Mouse (Mus musculus) embryonic facial prominence, embryonic 12.5 days (tissue): Measurements from ENCODE around the gene Aldh3a2. TPM values are rescaled to one million over a fixed set of nuclear protein-coding genes. Genes with fewer than 3 reads are reported as not detected.
"Not testable (repeated sequence)": the region's sequence is repeated elsewhere in the genome, so short reads cannot be mapped to it uniquely, and the experiment has no call there.

Experiments
- ATAC-seq: fragments of 200-750 bp; cut with Nextera tagmentation; 2 replicates; pipeline ENCODE4 v1.8.0; 2017; ENCODE audit not compliant: insufficient number of reproducible peaks, insufficient read depth, low FRiP score, low TSS enrichment
- H3K27ac ChIP-seq: fragments of 300-500 bp; sonication (generic); 2 replicates; pipeline ENCODE4 v1.5.1; 2016; ENCODE audit warnings: mild to moderate bottlenecking
- H3K27me3 ChIP-seq: fragments of 300-500 bp; sonication (generic); 2 replicates; pipeline ENCODE4 v1.6.1; 2016; ENCODE audit warnings: mild to moderate bottlenecking, moderate library complexity
- H3K36me3 ChIP-seq: fragments of 300-500 bp; sonication (generic); 2 replicates; pipeline ENCODE4 v1.6.1; 2016; ENCODE audit warnings: mild to moderate bottlenecking
- H3K4me1 ChIP-seq: fragments of 300-500 bp; sonication (generic); 2 replicates; pipeline ENCODE4 v1.6.1; 2016
- H3K4me2 ChIP-seq: fragments of 300-500 bp; sonication (generic); replicated peaks from 2 replicates; pipeline ENCODE4 v1.6.1; 2016; ENCODE audit warnings: mild to moderate bottlenecking, moderate library complexity
- H3K4me3 ChIP-seq: fragments of 300-500 bp; sonication (generic); 2 replicates; pipeline ENCODE4 v1.5.1; 2016; ENCODE audit warnings: mild to moderate bottlenecking
- H3K9ac ChIP-seq: fragments of 300-500 bp; sonication (generic); 2 replicates; pipeline ENCODE4 v1.6.1; 2016; ENCODE audit warnings: mild to moderate bottlenecking, moderate library complexity
- H3K9me3 ChIP-seq: fragments of 300-500 bp; sonication (generic); 2 replicates; pipeline ENCODE4 v1.6.1; 2016; ENCODE audit warnings: mild to moderate bottlenecking, moderate library complexity
- WGBS: fragments of 180-500 bp; shearing (Covaris S2); methylation state at CpG from one replicate; pipeline ENCODE4 v1.1.7; 2016; 5-methylcytosine and 5-hydroxymethylcytosine counted together
- polyA plus RNA-seq: library from polyadenylated mRNA; unstranded; fragments of >200 nt; fragmentation: Nextera tagmentation; extraction: Ambion mirVana; gene quantifications from 2 replicates; pipeline ENCODE4 v1.2.1, GENCODE M21; 2016

Gene Aldh3a2
- polyA plus RNA-seq, 1 experiment from 2014 or later: 23.8 TPM

DNA sequence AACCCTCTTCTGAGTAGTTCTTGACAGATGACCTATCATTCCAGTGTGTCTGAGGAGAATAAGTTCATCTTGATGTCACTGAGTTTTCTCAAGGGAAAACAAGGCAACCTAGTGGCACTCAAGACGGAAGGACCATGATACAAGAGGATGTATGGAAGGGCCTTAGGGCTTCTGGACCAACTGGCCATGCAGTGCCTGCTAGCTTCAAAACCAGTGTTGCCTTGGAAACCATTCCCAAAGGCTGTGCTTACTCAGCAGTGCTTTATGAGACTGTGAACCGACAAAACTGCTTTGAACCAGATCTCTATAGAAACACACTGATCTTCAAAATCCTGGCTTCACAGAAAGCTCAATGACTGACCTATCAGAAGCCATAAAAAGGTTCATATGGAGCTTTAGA is 76.5 kb downstream of the Aldh3a2 start:
- H3K27me3 ChIP-seq: no peaks in the 10 kb centered on the region
- WGBS: 81% methylated on average over 2 of the region's 2 CpGs
- no peak for ATAC-seq
- no peak overlapping the region for H3K4me2 ChIP-seq
- H3K9ac ChIP-seq: no peak overlapping the region
- H3K36me3 ChIP-seq: no peaks in the 10 kb centered on the region
- H3K4me3 ChIP-seq: no peak overlapping the region
- no peaks in the 10 kb centered on the region for H3K4me1 ChIP-seq
- no peak overlapping the region for H3K27ac ChIP-seq
- no peaks in the 10 kb centered on the region for H3K9me3 ChIP-seq

DNA sequence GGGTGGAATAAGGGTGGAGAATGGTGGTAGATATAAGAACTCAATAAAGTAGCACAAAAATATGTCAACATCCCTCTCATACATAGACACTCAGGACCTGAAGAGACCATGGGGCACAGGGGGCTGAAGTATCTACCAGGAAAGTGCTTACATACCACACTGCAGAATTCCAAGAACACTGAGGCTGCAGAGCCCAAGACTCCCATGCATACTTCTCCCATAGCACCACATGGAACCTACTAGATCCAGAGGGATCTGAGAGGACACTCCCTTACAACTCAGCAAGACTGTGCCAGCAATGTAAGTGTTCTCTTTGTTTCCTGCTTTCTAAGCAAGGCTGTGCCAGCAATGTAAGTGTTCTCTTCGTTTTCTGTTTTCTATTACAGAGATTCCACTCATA is 83.4 kb downstream of the Aldh3a2 start:
- no peak for ATAC-seq
- Histone ChIP-seq H3K36me3 (no peaks in the 10 kb centered on the region), H3K9ac (no peak overlapping the region), H3K4me1 (no peaks in the 10 kb centered on the region), H3K4me2 (no peak overlapping the region), H3K27me3 (no peaks in the 10 kb centered on the region), H3K4me3 (no peak overlapping the region), H3K9me3 (no peaks in the 10 kb centered on the region), H3K27ac (no peak overlapping the region)
- WGBS: 76% methylated on average over 1 of the region's 1 CpGs

DNA sequence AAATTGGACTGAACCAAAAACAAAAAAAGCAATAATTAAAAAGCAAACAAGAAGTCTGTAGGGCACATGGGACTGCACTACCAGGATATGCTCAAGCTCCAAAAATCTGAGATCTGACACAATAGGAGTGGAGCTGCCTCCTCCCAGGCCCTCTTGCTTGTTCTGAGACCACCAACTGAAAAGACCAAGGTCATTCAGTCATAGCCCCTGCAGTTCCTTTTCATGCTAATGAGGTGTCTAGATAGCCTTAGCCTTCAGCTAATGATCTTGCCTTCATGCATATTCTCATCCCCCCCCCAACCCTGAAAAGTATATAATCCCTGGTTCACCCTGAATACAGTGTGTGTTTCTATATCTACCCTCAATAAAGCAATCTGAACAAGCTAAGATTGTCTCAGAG is 85.6 kb downstream of the Aldh3a2 start:
- Histone ChIP-seq H3K9me3 (no peaks in the 10 kb centered on the region), H3K4me3 (no peak overlapping the region), H3K4me2 (no peak overlapping the region), H3K9ac (no peak overlapping the region), H3K27ac (no peak overlapping the region), H3K4me1 (no peaks in the 10 kb centered on the region), H3K36me3 (no peaks in the 10 kb centered on the region), H3K27me3 (no peaks in the 10 kb centered on the region)
- no peak for ATAC-seq

DNA sequence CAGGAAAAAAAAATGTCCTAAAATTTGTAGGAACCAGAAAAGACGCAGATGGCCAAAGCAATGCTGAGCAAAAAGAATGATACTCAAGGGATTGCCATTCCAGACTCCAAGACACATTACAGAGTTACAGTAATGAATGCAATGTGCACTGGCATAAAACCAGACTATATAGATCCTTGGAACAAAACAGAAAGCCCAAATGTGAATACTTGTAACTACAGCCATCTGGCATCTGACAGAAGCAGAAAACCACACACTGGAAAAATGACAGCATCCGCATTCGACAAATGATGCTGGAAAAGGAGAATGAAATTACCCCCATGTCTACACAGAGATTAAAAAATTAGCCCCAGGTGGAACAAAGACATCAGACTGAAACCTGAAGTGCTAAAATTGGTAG is 86.9 kb downstream of the Aldh3a2 start:
- Histone ChIP-seq H3K27me3 (no peaks in the 10 kb centered on the region), H3K36me3 (no peaks in the 10 kb centered on the region), H3K4me1 (no peaks in the 10 kb centered on the region), H3K4me3 (no peak overlapping the region), H3K9me3 (no peaks in the 10 kb centered on the region), H3K9ac (no peak overlapping the region), H3K4me2 (no peak overlapping the region), H3K27ac (no peak overlapping the region)
- ATAC-seq: no peak
- WGBS: 71% methylated on average over 3 of the region's 3 CpGs

DNA sequence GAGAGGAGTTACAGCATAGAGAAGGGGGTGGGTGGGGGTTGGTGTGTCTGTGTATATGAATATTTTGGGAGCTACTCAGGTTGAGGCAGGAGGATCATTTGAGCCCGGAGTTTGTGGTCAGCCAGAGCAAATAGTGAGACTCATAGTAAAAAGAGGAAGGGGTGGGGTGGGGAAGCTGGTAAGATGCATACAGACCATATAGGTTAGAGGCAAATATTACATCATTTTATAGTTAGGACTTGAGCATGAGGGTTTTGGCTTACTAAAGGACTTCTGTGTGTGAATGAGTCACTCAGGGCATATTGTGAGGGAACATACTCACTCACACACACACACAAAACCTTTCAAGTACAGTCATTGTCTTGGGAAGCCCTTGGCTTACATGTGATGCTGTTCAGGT is 90.9 kb downstream of the Aldh3a2 start:
- Histone ChIP-seq H3K4me3 (no peak overlapping the region), H3K27ac (no peak overlapping the region), H3K4me1 (peaks cover 9% of the 10 kb centered on the region), H3K27me3 (no peaks in the 10 kb centered on the region), H3K36me3 (no peaks in the 10 kb centered on the region), H3K4me2 (no peak overlapping the region), H3K9me3 (no peaks in the 10 kb centered on the region), H3K9ac (no peak overlapping the region)
- WGBS: 97% methylated on average over 1 of the region's 1 CpGs
- no peak for ATAC-seq

DNA sequence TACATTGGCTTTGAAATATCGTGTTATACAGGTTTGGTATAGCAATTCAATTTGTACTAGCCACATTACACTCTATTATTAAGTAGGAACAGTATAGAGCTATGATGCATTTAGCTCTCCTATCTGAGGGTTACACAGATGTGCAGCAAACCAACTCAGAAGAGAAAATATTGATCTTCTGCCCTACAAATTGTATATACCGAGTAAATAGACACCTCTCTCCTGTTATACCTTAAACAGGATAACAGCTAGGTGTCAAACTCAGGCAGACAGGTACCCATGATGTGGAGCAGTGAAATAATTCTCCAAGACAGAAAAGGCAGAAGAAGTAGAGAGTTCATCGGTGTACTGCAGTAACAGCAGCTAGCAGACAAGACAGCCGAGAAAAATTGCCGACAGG is 91.5 kb downstream of the Aldh3a2 start:
- 68% methylated on average over 5 of the region's 5 CpGs for WGBS
- peak overlapping the region; percentile 42 for H3K4me2 ChIP-seq

DNA sequence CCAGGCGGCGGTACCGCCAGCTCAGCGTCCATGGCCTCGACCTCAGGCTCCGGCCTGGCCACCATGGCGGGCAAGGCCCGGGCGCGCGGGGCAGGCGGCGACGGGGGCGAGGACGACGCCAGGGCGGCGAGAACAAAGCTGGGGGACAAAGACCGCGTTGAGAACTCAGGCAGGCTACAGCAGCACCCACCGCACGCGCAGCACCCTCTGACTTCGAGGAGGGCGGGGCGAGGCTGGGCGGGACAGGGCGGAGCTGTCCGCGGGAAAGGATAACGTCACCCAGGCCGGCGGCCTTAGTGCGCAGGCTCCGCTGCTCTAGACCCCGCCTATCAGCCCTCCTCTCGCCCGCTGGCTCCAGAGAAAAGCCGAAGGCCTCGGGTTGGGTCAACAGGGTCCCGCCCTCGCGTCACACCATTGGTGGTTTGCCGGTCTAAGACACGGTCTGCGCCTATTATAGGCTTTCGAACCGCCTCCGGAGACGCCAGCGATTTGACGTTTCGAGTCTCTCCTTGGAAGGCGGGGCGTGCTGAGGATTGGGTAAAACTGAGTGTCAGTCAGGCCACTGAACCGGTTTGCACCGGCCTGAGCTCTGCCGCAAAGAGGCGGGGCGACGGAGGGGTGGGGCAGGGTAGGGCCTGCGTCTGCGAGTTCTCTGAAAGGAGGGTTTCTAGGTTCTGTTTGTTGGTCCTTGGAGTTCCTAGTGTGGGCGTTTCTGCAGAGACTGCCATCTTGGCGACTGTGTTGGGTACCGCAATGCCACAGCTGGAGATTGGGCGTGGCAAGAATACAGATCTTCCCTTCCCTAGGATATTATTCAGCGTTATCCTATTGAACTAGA is 92.2 kb downstream of the Aldh3a2 start, which contains the start of gene Usp22:
Usp22 (minus strand) TSS at position 235 of the 838 bp plus-strand sequence.
- H3K27ac ChIP-seq: peak within 1 kb of the TSS; percentile 92
- peak within 1 kb of the TSS; percentile 91 for H3K9ac ChIP-seq
- peak; percentile 98 for ATAC-seq
- H3K4me2 ChIP-seq: peak within 1 kb of the TSS; percentile 52
- no peaks in the 10 kb centered on the region for H3K9me3 ChIP-seq
- peak within 1 kb of the TSS; percentile 91 for H3K4me3 ChIP-seq
- H3K27me3 ChIP-seq: no peaks in the 10 kb centered on the region
- no peaks in the 10 kb centered on the region for H3K36me3 ChIP-seq
- WGBS: under 1% methylated on average over 68 of the region's 69 CpGs
- peaks cover 13% of the 10 kb centered on the region for H3K4me1 ChIP-seq

More for the DNA sequence above, 91.5 kb downstream of the Aldh3a2 start:
- Histone ChIP-seq H3K27ac (0 out of 2 replicates have a peak overlapping the region, but pooled peaks have one; percentile 50), H3K4me1 (peaks cover 9% of the 10 kb centered on the region), H3K4me3 (no peak overlapping the region), H3K27me3 (no peaks in the 10 kb centered on the region), H3K9ac (no peak overlapping the region), H3K9me3 (no peaks in the 10 kb centered on the region), H3K36me3 (no peaks in the 10 kb centered on the region)
- no peak for ATAC-seq

DNA sequence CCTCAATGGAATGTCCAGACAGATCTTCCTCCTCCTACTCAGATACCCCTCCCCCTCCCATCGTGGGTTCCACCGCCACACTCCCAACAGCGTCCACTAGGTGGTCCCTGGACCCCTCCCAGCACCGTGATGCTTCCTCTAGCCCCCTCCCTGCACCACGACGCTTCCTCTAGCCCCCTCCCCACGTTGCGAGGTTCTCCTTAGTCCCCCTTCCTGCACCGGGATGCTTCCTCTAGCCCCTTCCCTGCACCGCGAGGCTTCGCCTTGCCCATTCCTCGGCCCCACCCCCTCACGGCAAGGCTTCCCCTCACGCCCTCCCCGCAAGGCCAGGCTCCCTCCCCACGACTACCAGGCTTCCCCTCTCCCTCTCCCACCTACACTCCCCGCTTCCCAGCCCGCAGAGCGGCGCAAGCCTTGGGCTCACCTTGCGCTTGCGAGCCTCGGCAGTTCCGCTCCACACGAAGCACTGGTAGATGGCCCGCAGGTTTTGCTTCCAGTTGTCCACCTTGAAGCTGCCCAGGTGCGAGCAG is 92.9 kb downstream of the Aldh3a2 start:
- Histone ChIP-seq H3K36me3 (no peaks in the 10 kb centered on the region), H3K4me2 (peak overlapping the region; percentile 52), H3K27ac (peak overlapping the region; percentile 92), H3K27me3 (no peaks in the 10 kb centered on the region), H3K4me3 (peak overlapping the region; percentile 91), H3K9me3 (no peaks in the 10 kb centered on the region), H3K9ac (peak overlapping the region; percentile 91), H3K4me1 (peaks cover 13% of the 10 kb centered on the region)
- under 1% methylated on average over 28 of the region's 28 CpGs for WGBS
- peak; percentile 19 for ATAC-seq

DNA sequence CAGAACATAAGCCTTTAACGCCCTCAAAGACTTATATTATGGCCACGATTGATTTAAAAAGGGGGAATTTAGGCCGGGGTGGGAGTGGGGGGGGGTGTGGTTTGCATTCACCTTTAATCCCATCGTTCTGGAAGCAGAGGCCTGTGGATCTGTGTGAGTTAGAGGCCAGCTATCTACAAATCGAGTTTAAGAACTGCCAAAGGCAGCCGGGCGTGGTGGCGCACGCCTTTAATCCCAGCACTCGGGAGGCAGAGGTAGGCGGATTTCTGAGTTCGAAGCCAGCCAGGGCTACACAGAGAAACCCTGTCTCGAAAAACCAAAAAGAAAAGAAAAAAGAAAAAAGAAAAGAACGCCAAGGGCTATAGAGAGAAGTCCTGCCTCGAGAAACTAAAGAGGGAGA is 93.8 kb downstream of the Aldh3a2 start:
- not testable (repeated sequence) for H3K27ac ChIP-seq, ATAC-seq

More for the DNA sequence above, 93.8 kb downstream of the Aldh3a2 start:
- H3K4me2 ChIP-seq: peak overlapping the region; percentile 52
- not testable (repeated sequence) for H3K9me3 ChIP-seq, H3K36me3 ChIP-seq, H3K27me3 ChIP-seq
- peak overlapping the region; percentile 91; the same call in 1 of the 2 replicates for H3K9ac ChIP-seq
- peaks cover 13% of the 10 kb centered on the region for H3K4me1 ChIP-seq
- WGBS: 39% methylated on average over 15 of the region's 15 CpGs
- H3K4me3 ChIP-seq: peak overlapping the region; percentile 91

Other genes starting within 250 kb of the Aldh3a2 start
- gene Kcnj12, start 244.9 kb downstream of the Aldh3a2 start, polyA plus RNA-seq: 3.9 and 5.0 TPM in 2 replicates
- 1.0 and 1.1 TPM in 2 replicates for gene Tnfrsf13b, start 140.7 kb downstream of the Aldh3a2 start, polyA plus RNA-seq
- gene Usp22, start 92.4 kb downstream of the Aldh3a2 start, polyA plus RNA-seq: 212 and 221 TPM in 2 replicates
- gene Aldh3a1, start 59.9 kb downstream of the Aldh3a2 start, polyA plus RNA-seq: 0.13 and 0.24 TPM in 2 replicates
- not detected in 2 replicates for gene Slc47a2, start 75.4 kb upstream of the Aldh3a2 start, polyA plus RNA-seq
- gene Slc47a1, start 110.9 kb upstream of the Aldh3a2 start, polyA plus RNA-seq: 0.10 and 0.23 TPM in 2 replicates
- 1.6 and 2.5 TPM in 2 replicates for gene Rnf112, start 186.7 kb upstream of the Aldh3a2 start, polyA plus RNA-seq
- gene Mfap4, start 218.0 kb upstream of the Aldh3a2 start, polyA plus RNA-seq: 231 and 256 TPM in 2 replicates
- 101 and 102 TPM in 2 replicates for gene Mapk7, start 226.9 kb upstream of the Aldh3a2 start, polyA plus RNA-seq
- 35.2 and 36.7 TPM in 2 replicates for gene B9d1, start 237.7 kb upstream of the Aldh3a2 start, polyA plus RNA-seq